Mouse (Mus musculus) R1 (cell line): ENCODE measurements around the gene Xcl1.
A peak's percentile ranks its signal among the peaks of the same experiment; 100 is the strongest.
"Not testable (repeated sequence)": the region's sequence is repeated elsewhere in the genome, so short reads cannot be mapped to it uniquely, and the experiment has no call there.

Experiments used
- DNase-seq: peaks from one replicate; pipeline ENCODE4 v3.0.0-alpha.2; 2018; ENCODE audit warnings: low read depth, low spot score

The Xcl1 gene

GRCm38 (mm10) chr1:164935477-164936044 is at the start of gene Xcl1:
Xcl1 (minus strand) TSS chr1:164935527.
- DNase-seq = no peak

DNA sequence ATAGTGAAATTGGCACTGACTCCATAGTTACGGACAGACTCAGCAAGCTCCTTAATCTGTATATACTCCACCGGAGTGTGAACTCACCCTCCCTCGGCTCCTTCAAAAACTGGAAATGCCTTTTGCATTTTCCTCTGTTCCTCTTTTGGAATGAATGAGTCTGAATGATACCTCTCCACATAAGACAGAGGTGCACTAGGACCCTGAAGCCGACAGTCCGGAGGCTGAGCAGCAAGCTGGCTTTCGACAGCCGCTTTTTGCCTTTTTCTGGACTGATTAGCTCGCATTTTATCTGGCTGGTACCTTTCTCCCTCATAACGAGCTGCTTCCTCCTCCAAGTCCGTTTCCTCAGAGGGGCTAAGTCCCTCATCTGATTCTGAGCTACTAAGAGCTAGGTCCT is 49.4 kb upstream of the Xcl1 start:
- DNase-seq = not testable (repeated sequence)

DNA sequence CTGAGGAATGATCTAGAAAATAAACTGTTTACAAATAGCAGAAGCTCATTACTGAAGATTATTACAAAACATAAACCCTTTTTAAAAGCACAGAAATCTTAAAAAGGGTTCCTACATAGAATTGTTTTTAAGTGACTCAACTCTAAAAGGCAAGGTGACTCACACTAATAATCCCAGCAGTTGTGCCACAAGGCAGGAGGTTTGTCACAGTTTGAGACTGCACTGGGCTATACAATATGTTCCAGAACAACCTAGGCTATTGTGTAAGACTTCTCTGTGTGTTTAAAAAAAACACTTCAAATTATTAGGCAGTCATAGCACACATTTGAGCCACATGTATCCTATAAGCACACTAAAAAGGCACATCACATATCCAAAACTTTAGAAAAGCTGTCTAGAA is 42.0 kb upstream of the Xcl1 start:
- no peak for DNase-seq

GRCm38 (mm10) chr1:164975729-164976128 is 40.4 kb upstream of the Xcl1 start:
- DNase-seq = no peak

DNA sequence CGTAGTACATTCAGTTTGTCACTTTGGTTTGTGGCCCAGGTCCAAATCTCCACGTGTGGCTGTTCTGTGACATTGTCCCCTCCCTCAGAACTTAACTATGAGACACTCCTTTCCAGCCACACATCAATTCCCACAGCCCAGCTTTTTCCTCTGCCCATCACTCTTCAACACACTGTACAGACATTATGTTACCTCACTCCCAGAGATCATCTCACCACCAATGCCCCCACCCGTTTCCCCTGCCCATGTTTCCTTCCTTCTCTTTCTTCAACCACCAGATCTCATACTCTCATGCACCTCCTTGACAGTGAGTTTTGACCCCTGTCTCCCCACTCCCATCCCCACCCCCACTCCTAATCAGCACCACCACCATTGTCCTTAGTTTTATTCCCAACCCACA is 39.9 kb upstream of the Xcl1 start:
- DNase-seq = no peak

- DNase-seq = peak; percentile 51
Measured at GRCm38 (mm10) chr1:164973790-164974189, 38.5 kb upstream of the Xcl1 start.

DNA sequence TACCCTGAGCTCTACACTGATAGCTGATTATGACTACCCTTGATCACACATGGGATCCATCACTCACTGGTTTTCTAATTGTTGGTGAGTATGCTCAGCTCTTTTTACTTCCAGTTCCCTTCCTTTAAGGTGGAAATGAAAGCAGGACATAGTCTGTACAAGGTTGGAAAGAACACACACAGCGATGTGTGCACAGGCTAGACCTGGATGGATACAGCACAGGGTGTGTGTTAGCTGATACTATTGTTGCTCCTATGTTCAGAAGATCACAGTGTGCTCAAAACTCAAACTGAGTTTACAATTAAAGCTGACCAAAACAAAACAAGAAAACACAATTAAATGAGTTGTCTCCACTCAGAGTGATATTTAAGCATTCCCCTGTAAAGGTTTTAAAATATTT is 38.0 kb upstream of the Xcl1 start:
- DNase-seq = no peak

DNA sequence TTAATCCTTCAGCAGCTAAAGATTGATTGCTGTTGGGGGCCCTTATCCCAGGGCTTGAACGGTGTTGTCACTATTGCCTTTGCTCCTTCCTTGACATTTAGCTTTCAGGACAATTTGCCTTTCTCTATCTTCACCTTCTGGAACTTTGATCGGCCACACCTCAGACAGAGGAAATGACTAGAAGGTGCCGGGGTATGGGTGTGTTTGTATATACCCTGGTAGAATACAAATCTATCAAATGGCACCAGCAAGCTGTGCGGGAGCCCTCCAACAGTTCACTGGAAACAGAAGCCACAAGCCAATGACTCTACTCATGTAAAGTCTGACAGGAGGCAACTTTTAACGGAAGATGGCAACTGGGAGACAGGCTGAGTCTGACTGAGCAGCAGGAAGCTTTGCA is 37.4 kb upstream of the Xcl1 start:
- DNase-seq = no peak

- DNase-seq = peak; percentile 9
Measured at GRCm38 (mm10) chr1:164966095-164966698, 30.9 kb upstream of the Xcl1 start.

- no peak for DNase-seq
Measured at GRCm38 (mm10) chr1:164960610-164961009, 25.3 kb upstream of the Xcl1 start.

- no peak for DNase-seq
Measured at GRCm38 (mm10) chr1:164959787-164960385, 24.6 kb upstream of the Xcl1 start.

- DNase-seq = no peak
Measured at GRCm38 (mm10) chr1:164959160-164959559, 23.8 kb upstream of the Xcl1 start.

GRCm38 (mm10) chr1:164957974-164958373 is 22.6 kb upstream of the Xcl1 start:
- DNase-seq = peak; percentile 7

GRCm38 (mm10) chr1:164956725-164957399 is 21.5 kb upstream of the Xcl1 start:
- DNase-seq = no peak

- DNase-seq = no peak
Measured at GRCm38 (mm10) chr1:164955452-164956196, 20.3 kb upstream of the Xcl1 start.

DNA sequence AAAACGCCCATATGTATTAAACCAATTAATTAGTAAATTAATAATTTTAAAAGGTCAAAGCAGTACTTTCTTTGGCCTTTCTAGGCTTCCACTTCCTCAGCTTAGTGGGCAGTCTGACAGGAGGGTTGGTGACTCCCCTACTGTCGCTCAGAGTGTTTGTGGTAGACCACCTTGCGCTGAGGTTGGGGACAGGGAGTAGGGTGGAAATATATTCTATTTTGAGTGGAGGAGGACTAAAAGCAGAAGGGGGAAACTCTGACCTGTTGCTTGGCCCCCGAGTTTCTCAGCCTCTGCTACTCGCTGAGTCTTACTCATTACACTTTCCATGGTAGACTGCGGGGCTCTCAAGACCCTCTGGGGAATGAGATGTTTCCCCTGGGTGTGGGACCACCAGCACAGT is 18.2 kb upstream of the Xcl1 start:
- DNase-seq = no peak

GRCm38 (mm10) chr1:164936060-164936459 is 733 bp upstream of the Xcl1 start:
- DNase-seq = no peak

DNA sequence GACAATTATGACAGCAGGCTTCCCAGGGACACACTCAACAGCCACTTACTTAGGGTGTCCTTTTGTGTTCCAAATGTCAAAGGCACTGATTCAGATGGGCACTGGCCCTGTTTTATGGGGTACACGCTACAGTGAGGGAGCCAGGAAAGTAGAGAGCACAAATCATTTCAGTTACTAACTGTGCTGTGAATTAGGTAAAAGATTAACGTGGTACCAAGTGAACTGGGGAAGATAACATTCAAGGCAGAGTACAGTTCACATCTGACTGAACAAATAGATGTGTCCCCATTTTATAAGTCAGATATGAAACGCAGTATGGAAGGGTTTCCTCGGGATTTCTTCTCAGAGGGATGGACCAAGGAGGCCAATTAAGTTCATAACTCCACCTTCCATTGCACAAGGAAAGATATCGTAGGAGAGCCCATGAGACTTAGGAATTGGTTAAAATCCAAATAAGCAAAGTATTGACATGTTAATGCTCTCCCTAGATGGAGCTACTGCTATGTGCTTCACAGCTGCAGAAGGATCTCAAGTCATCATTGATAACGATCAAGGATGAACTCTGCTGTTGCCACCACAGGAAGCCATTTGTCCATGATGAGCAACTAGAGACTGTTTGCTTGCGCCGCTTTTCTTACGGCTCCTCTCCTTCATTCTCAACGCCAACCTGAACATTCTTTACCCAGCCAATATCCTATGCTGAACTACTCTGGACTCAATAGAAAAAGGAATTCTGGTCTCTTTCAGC is 1.7 kb downstream of the Xcl1 start:
- no peak for DNase-seq

DNA sequence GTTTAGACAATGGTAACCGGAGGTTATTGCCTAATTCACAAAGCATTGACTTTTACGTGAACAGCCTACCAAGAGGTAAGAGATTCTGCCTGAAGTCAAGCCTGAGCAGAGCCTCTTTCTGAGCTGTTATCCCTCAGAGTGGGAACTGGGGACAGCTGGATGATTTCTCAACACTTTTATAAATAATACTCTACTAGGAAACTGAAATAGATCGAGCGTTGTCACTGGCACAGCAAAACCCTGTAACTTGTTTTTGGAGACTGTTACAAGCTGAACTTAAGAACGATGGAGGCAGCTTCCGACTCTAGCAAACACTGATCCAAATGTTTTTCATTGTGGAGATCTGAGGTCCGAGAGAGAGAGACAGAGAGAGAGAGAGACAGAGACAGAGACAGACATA is 4.2 kb downstream of the Xcl1 start:
- no peak for DNase-seq

DNA sequence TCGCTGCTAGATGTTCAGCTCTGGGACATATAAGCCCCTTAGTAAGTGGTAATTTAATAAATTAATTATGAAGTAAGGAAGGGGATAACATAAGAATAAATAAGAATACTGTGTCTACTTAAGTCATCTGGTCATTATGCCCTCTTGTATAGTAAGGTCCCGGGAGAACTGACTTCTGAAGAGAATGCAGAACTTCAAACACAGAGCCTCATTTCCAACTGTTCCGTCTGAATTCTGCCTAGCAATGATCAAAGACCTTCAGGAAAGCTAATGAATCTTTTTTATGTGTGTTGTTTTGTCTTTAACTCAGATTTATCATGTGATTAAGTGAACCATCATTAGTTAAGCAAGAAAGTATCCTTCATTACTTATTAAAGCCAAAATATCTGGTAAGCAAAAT is 5.3 kb downstream of the Xcl1 start:
- DNase-seq = no peak

- DNase-seq = no peak
Measured at GRCm38 (mm10) chr1:164926534-164927160, 8.7 kb downstream of the Xcl1 start.
